Mouse (Mus musculus): ENCODE results near the gene Ppard. TPM values are rescaled to one million over a fixed set of nuclear protein-coding genes. Genes with fewer than 3 reads are reported as not detected.

Ppard gene
- polyA plus RNA-seq, 1 experiment from 2014 or later: 1.9 TPM

DNA sequence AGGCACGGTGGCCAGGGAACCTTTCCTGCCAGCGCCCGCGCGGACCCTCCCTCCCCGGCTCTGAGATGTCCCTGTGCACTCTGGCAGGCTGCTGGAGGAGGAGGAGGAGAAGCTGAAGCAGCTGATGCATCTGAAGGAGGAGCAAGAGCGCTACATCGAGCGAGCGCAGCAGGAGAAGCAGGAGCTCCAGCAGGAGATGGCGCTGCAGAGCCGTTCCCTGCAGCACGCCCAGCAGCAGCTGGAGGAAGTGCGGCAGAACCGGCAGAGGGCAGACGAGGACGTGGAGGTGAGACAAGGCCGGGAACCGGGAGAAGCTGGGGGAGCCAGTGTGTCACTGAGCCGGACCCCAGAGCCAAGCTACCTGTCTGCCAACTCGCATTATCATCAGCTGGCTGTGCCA lies 6.5 kb upstream of the Ppard start:
- 0 out of 2 replicates have a peak overlapping the region, but pooled peaks have one; percentile 38 for H3K27ac ChIP-seq (replicated peaks; ENCODE audit: low read depth, low read length)
- peak overlapping the region; percentile 63 for H3K9ac ChIP-seq (replicated peaks; ENCODE audit: low read length)
- H3K36me3 ChIP-seq (replicated peaks; ENCODE audit: control insufficient read depth, insufficient read depth, low read depth, low read length): no peaks in the 10 kb centered on the region
- H3K27me3 ChIP-seq (ENCODE audit: control insufficient read depth, insufficient read depth, low read length): no peaks in the 10 kb centered on the region
- under 1% methylated on average over 21 of the region's 21 CpGs for WGBS
- ATAC-seq (replicated peaks; ENCODE audit: insufficient number of reproducible peaks, low FRiP score, low TSS enrichment, low read depth) (peak; percentile 33; the same call in 1 of the 2 replicates), DNase-seq (ENCODE audit: low spot score) (peak; percentile 93)
- H3K4me2 ChIP-seq (ENCODE audit: low read depth, low read length): peak overlapping the region; percentile 77
- no peaks in the 10 kb centered on the region; the same call in 1 of the 2 replicates for H3K4me1 ChIP-seq (ENCODE audit: control insufficient read depth, insufficient read depth, low read length)
- no peaks in the 10 kb centered on the region for H3K9me3 ChIP-seq (replicated peaks; ENCODE audit: control insufficient read depth, low read length)
- peak overlapping the region; percentile 27 for H3K4me3 ChIP-seq (ENCODE audit: low read depth, low read length)

DNA sequence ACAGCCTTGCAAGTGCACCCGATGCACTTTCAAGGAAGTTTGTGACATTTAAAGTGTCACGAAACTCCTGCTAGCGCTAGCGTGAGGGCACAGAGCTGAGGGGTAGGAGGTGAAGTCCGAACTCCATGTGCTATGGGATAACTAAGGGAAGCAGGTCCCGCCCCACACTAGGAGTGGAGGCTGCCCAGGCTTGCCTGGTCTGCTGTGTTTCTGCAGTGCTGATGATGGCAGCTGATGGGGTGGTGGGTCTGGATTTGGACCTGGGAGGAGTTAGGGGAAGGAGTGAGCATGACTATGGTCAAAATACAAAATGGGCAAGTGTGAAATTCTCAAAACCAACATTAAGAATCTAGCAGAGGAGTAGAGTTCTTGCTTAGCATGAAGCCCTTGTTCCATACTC lies 2.0 kb upstream of the Ppard start:
- Histone ChIP-seq H3K4me2 (ENCODE audit: low read depth, low read length) (no peak overlapping the region), H3K9me3 (replicated peaks; ENCODE audit: control insufficient read depth, low read length) (no peaks in the 10 kb centered on the region), H3K4me1 (ENCODE audit: control insufficient read depth, insufficient read depth, low read length) (no peaks in the 10 kb centered on the region; the same call in 1 of the 2 replicates), H3K27ac (replicated peaks; ENCODE audit: low read depth, low read length) (no peak overlapping the region), H3K4me3 (ENCODE audit: low read depth, low read length) (no peak overlapping the region), H3K36me3 (replicated peaks; ENCODE audit: control insufficient read depth, insufficient read depth, low read depth, low read length) (no peaks in the 10 kb centered on the region), H3K27me3 (ENCODE audit: control insufficient read depth, insufficient read depth, low read length) (no peaks in the 10 kb centered on the region), H3K9ac (replicated peaks; ENCODE audit: low read length) (no peak overlapping the region)
- no peak for DNase-seq (ENCODE audit: low spot score)
- no peak for ATAC-seq (replicated peaks; ENCODE audit: insufficient number of reproducible peaks, low FRiP score, low TSS enrichment, low read depth)
- 88% methylated on average over 6 of the region's 6 CpGs for WGBS

DNA sequence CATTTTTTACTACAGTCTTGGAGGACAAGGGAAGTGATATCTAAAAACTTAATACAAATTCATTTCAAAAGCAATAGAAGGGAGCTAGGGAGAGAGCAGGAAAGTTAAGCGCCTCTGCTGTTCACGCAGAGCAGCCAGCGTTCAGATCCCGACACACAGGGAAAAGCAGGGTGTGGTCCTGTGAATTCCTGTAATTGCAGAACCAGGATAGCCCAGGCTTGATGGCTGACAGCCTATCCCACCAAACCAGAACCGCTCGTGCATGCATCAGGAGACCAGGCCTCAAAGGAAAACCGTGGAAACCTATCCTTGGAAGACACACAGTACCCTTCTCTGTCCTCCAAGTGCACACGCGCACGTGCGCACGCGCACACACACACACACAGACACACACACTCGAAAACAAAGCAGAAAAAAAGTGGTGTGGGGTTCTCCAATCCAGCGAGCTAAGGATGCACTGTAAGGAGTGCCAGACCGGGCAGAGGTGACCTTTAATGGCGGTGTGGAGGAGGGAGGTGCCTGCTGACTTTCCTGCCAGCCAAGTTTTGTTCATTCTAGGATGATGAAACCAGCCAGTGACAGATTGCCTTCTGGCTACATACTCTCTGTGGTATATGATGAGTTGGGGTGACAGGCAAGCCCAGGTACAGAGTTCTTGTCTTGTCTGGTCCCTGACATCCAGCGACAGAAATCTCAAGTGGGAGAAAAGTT lies 1.3 kb upstream of the Ppard start:
- Histone ChIP-seq H3K27ac (replicated peaks; ENCODE audit: low read depth, low read length) (no peak overlapping the region), H3K4me1 (ENCODE audit: control insufficient read depth, insufficient read depth, low read length) (no peaks in the 10 kb centered on the region; the same call in 1 of the 2 replicates), H3K27me3 (ENCODE audit: control insufficient read depth, insufficient read depth, low read length) (no peaks in the 10 kb centered on the region), H3K36me3 (replicated peaks; ENCODE audit: control insufficient read depth, insufficient read depth, low read depth, low read length) (no peaks in the 10 kb centered on the region), H3K9ac (replicated peaks; ENCODE audit: low read length) (no peak overlapping the region; the same call in 1 of the 2 replicates), H3K9me3 (replicated peaks; ENCODE audit: control insufficient read depth, low read length) (no peaks in the 10 kb centered on the region), H3K4me3 (ENCODE audit: low read depth, low read length) (no peak overlapping the region), H3K4me2 (ENCODE audit: low read depth, low read length) (no peak overlapping the region)
- WGBS: 86% methylated on average over 18 of the region's 18 CpGs
- DNase-seq (ENCODE audit: low spot score) (no peak), ATAC-seq (replicated peaks; ENCODE audit: insufficient number of reproducible peaks, low FRiP score, low TSS enrichment, low read depth) (no peak)

DNA sequence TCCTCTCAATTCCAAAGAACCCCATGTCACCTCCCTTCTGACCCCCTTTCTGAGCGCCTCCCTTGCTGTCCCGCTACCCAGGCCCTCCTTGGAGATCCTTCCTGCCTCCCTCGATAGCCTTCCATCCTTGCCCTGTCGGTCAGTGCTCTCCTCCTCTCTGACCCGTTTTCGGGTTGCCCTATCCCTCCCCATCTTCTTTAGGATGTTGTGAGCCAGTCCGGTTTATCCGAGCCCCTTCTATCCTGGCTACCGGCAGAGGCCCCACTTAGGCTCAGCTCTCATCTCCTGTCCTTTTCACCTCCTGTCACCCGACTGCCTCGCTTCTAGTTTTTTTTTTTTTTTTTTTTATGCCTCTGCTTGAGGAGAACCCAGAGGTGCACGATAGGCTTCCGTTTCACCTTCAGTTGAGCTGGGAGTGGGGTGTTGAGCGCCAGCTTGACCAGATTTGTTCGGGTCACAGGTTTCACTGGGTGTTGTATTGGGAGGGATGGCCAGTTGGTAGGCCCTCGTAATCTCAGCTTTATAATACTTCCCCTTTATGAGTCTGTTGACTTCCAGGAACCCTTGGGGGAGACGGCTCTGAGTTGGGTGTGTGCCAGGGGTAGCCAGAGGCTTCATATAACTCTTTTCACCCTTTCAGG lies 711 bp downstream of the Ppard start:
- Histone ChIP-seq H3K4me2 (ENCODE audit: low read depth, low read length) (peak overlapping the region; percentile 75), H3K36me3 (replicated peaks; ENCODE audit: control insufficient read depth, insufficient read depth, low read depth, low read length) (no peaks in the 10 kb centered on the region; the same call in 1 of the 2 replicates), H3K4me1 (ENCODE audit: control insufficient read depth, insufficient read depth, low read length) (no peaks in the 10 kb centered on the region), H3K27ac (replicated peaks; ENCODE audit: low read depth, low read length) (no peak overlapping the region), H3K9ac (replicated peaks; ENCODE audit: low read length) (peak overlapping the region; percentile 87), H3K4me3 (ENCODE audit: low read depth, low read length) (peak overlapping the region; percentile 79), H3K27me3 (ENCODE audit: control insufficient read depth, insufficient read depth, low read length) (no peaks in the 10 kb centered on the region), H3K9me3 (replicated peaks; ENCODE audit: control insufficient read depth, low read length) (no peaks in the 10 kb centered on the region)
- peak; percentile 22; the same call in 1 of the 2 replicates for ATAC-seq (replicated peaks; ENCODE audit: insufficient number of reproducible peaks, low FRiP score, low TSS enrichment, low read depth)
- 6% methylated on average over 17 of the region's 17 CpGs for whole genome bisulfite sequencing
- no peak for DNase-seq (ENCODE audit: low spot score)

DNA sequence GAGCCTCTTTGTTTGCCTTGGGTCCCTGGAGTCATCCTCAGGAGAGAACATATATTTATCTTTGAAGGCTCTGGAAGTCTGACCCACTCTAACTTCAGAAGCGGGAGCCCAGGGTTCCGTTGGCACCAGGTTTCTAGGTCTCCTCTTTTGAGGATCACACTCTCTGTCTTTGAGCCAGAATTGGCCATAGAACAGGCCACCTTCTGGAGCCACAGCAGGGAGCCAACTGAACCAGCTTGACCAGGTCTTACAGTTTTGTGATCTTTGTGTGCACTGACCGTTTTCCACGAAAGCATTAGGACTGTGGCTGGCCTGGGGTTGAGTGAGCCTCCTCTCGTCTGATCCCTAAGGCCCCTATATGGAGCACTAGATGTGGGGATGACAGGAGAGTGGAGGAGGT lies 2.1 kb downstream of the Ppard start:
- WGBS: 85% methylated on average over 5 of the region's 5 CpGs
- no peak overlapping the region for H3K4me3 ChIP-seq (ENCODE audit: low read depth, low read length)
- no peaks in the 10 kb centered on the region for H3K9me3 ChIP-seq (replicated peaks; ENCODE audit: control insufficient read depth, low read length)
- H3K36me3 ChIP-seq (replicated peaks; ENCODE audit: control insufficient read depth, insufficient read depth, low read depth, low read length): no peaks in the 10 kb centered on the region; the same call in 1 of the 2 replicates
- DNase-seq (ENCODE audit: low spot score) (no peak), ATAC-seq (replicated peaks; ENCODE audit: insufficient number of reproducible peaks, low FRiP score, low TSS enrichment, low read depth) (no peak)
- H3K4me1 ChIP-seq (ENCODE audit: control insufficient read depth, insufficient read depth, low read length): no peaks in the 10 kb centered on the region
- no peak overlapping the region for H3K27ac ChIP-seq (replicated peaks; ENCODE audit: low read depth, low read length)
- H3K27me3 ChIP-seq (ENCODE audit: control insufficient read depth, insufficient read depth, low read length): no peaks in the 10 kb centered on the region
- H3K9ac ChIP-seq (replicated peaks; ENCODE audit: low read length): no peak overlapping the region
- H3K4me2 ChIP-seq (ENCODE audit: low read depth, low read length): no peak overlapping the region

- 81% methylated on average over 7 of the region's 7 CpGs for WGBS
- DNase-seq (ENCODE audit: low spot score) (no peak), ATAC-seq (replicated peaks; ENCODE audit: insufficient number of reproducible peaks, low FRiP score, low TSS enrichment, low read depth) (no peak)
- Histone ChIP-seq H3K27me3 (ENCODE audit: control insufficient read depth, insufficient read depth, low read length) (no peaks in the 10 kb centered on the region), H3K9me3 (replicated peaks; ENCODE audit: control insufficient read depth, low read length) (no peaks in the 10 kb centered on the region), H3K36me3 (replicated peaks; ENCODE audit: control insufficient read depth, insufficient read depth, low read depth, low read length) (no peaks in the 10 kb centered on the region; the same call in 1 of the 2 replicates), H3K4me1 (ENCODE audit: control insufficient read depth, insufficient read depth, low read length) (no peaks in the 10 kb centered on the region), H3K4me3 (ENCODE audit: low read depth, low read length) (no peak overlapping the region), H3K27ac (replicated peaks; ENCODE audit: low read depth, low read length) (no peak overlapping the region), H3K4me2 (ENCODE audit: low read depth, low read length) (no peak overlapping the region), H3K9ac (replicated peaks; ENCODE audit: low read length) (no peak overlapping the region)
Measured at GRCm38 (mm10) chr17:28235982-28236635, 3.6 kb downstream of the Ppard start.

DNA sequence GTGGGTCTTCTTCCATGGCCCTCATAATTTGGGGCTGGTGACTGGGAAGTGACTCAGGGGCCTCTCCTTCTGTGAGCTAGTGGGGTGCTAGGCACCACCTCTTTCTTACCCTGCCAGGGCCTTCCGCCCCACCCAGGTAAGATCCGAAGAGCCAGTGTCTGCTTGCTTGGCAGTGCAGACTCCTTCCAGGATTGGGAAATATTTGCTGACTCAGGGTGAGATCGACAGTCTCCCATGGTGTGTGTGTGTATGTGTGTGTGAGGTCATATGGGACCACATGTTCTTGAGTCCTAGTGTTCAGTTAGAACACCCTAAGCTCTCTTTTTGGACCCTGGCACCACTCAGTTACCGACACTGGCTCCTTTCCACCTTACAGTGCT lies 4.1 kb downstream of the Ppard start:
- ATAC-seq (replicated peaks; ENCODE audit: insufficient number of reproducible peaks, low FRiP score, low TSS enrichment, low read depth) (no peak), DNase-seq (ENCODE audit: low spot score) (no peak)
- Histone ChIP-seq H3K36me3 (replicated peaks; ENCODE audit: control insufficient read depth, insufficient read depth, low read depth, low read length) (no peaks in the 10 kb centered on the region; the same call in 1 of the 2 replicates), H3K4me1 (ENCODE audit: control insufficient read depth, insufficient read depth, low read length) (no peaks in the 10 kb centered on the region), H3K27ac (replicated peaks; ENCODE audit: low read depth, low read length) (no peak overlapping the region), H3K9ac (replicated peaks; ENCODE audit: low read length) (no peak overlapping the region), H3K4me3 (ENCODE audit: low read depth, low read length) (no peak overlapping the region), H3K9me3 (replicated peaks; ENCODE audit: control insufficient read depth, low read length) (no peaks in the 10 kb centered on the region), H3K4me2 (ENCODE audit: low read depth, low read length) (no peak overlapping the region), H3K27me3 (ENCODE audit: control insufficient read depth, insufficient read depth, low read length) (no peaks in the 10 kb centered on the region)
- WGBS: 94% methylated on average over 4 of the region's 4 CpGs

DNA sequence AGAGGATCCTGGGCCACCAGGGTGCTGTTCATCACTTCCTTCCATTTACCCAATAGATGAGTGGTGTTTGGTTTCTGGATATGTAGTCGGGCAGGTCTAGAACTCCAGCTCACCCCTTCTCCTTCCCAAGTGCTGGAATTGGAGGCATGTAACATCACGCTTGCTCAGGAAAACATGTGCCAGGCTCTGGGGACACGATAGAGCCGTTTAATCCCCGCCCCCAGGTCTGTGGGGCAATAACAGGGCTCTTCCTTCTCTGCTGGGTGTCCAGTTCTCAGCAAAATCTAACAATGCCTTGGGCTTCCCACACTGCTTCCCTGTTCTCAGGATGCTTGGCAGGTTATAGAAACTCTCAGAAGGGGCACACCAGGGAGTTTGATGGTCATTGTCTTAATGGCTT lies 4.9 kb downstream of the Ppard start:
- Histone ChIP-seq H3K9me3 (replicated peaks; ENCODE audit: control insufficient read depth, low read length) (no peaks in the 10 kb centered on the region), H3K4me3 (ENCODE audit: low read depth, low read length) (no peak overlapping the region), H3K9ac (replicated peaks; ENCODE audit: low read length) (no peak overlapping the region), H3K4me1 (ENCODE audit: control insufficient read depth, insufficient read depth, low read length) (no peaks in the 10 kb centered on the region), H3K27ac (replicated peaks; ENCODE audit: low read depth, low read length) (no peak overlapping the region), H3K4me2 (ENCODE audit: low read depth, low read length) (no peak overlapping the region), H3K36me3 (replicated peaks; ENCODE audit: control insufficient read depth, insufficient read depth, low read depth, low read length) (no peaks in the 10 kb centered on the region; the same call in 1 of the 2 replicates), H3K27me3 (ENCODE audit: control insufficient read depth, insufficient read depth, low read length) (no peaks in the 10 kb centered on the region)
- ATAC-seq (replicated peaks; ENCODE audit: insufficient number of reproducible peaks, low FRiP score, low TSS enrichment, low read depth): no peak
- DNase-seq (ENCODE audit: low spot score): no peak
- WGBS: 67% methylated on average over 5 of the region's 5 CpGs

Measured in embryonic facial prominence, embryonic 11.5 days (tissue).